Mouse (Mus musculus) liver, embryonic 14.5 days (tissue): ENCODE data around the gene Il5ra.

Experiments used
- CTCF ChIP-seq: IDR thresholded peaks from 2 replicates; pipeline ENCODE4 v1.5.1; 2016; ENCODE audit warnings: antibody characterized with exemption, low read depth, control low read depth
- EP300 ChIP-seq: IDR thresholded peaks from 2 replicates; pipeline ENCODE4 v1.6.1; 2016; ENCODE audit warnings: antibody characterized with exemption, low read depth

- no peak for TF ChIP-seq EP300
- TF ChIP-seq CTCF = no peak
These were observed at the start of gene Il5ra for GRCm38 (mm10) chr6:106748887-106749388.
